Mouse (Mus musculus): ENCODE measurements around the gene 1700001K19Rik. TPM values are rescaled to one million over a fixed set of nuclear protein-coding genes. Genes with fewer than 3 reads are reported as not detected.
"Not testable (repeated sequence)": the region's sequence is repeated elsewhere in the genome, so short reads cannot be mapped to it uniquely, and the experiment has no call there.

The 1700001K19Rik gene
- polyA plus RNA-seq, 1 experiment = not detected

GRCm38 (mm10) chr12:110697457-110697856, 15.0 kb upstream of the 1700001K19Rik start:
- TF ChIP-seq POLR2A (IDR thresholded peaks at IDR 0.05; ENCODE audit: borderline replicate concordance, extremely low read depth, low read depth, low read length) = no peak
- TF ChIP-seq CTCF (IDR thresholded peaks at IDR 0.05; ENCODE audit: insufficient read depth, low read length) = no peak
- Histone ChIP-seq H3K4me1 (ENCODE audit: control insufficient read depth, insufficient read depth, low read length) (no peaks in the 10 kb centered on the region; the same call in 1 of the 2 replicates), H3K4me3 (replicated peaks; ENCODE audit: extremely low read depth, low read depth, low read length) (no peak overlapping the region)
- no peak for DNase-seq
- 52% methylated on average over 5 of the region's 5 CpGs for WGBS

GRCm38 (mm10) chr12:110696975-110697400, 14.6 kb upstream of the 1700001K19Rik start:
- Histone ChIP-seq H3K4me1 (ENCODE audit: control insufficient read depth, insufficient read depth, low read length) (no peaks in the 10 kb centered on the region; the same call in 1 of the 2 replicates), H3K4me3 (replicated peaks; ENCODE audit: extremely low read depth, low read depth, low read length) (no peak overlapping the region)
- no peak for DNase-seq
- no peak for TF ChIP-seq POLR2A (IDR thresholded peaks at IDR 0.05; ENCODE audit: borderline replicate concordance, extremely low read depth, low read depth, low read length)
- no peak for TF ChIP-seq CTCF (IDR thresholded peaks at IDR 0.05; ENCODE audit: insufficient read depth, low read length)
- 44% methylated on average over 9 of the region's 9 CpGs for WGBS

GRCm38 (mm10) chr12:110696173-110696974, 14.0 kb upstream of the 1700001K19Rik start:
- under 1% methylated on average over 89 of the region's 89 CpGs for WGBS
- Histone ChIP-seq H3K4me1 (ENCODE audit: control insufficient read depth, insufficient read depth, low read length) (no peaks in the 10 kb centered on the region; the same call in 1 of the 2 replicates), H3K4me3 (replicated peaks; ENCODE audit: extremely low read depth, low read depth, low read length) (peak overlapping the region; percentile 76)
- DNase-seq = peak; percentile 98
- TF ChIP-seq POLR2A (IDR thresholded peaks at IDR 0.05; ENCODE audit: borderline replicate concordance, extremely low read depth, low read depth, low read length) (peak; percentile 99), CTCF (IDR thresholded peaks at IDR 0.05; ENCODE audit: insufficient read depth, low read length) (no peak)

- H3K4me3 ChIP-seq (replicated peaks; ENCODE audit: extremely low read depth, low read depth, low read length) = peak overlapping the region; percentile 76
- TF ChIP-seq CTCF (IDR thresholded peaks at IDR 0.05; ENCODE audit: insufficient read depth, low read length) (no peak), POLR2A (IDR thresholded peaks at IDR 0.05; ENCODE audit: borderline replicate concordance, extremely low read depth, low read depth, low read length) (no peak; the same call in 1 of the 2 replicates)
- no peaks in the 10 kb centered on the region; the same call in 1 of the 2 replicates for H3K4me1 ChIP-seq (ENCODE audit: control insufficient read depth, insufficient read depth, low read length)
- DNase-seq = no peak
- WGBS = under 1% methylated on average over 51 of the region's 55 CpGs
Observed at GRCm38 (mm10) chr12:110695676-110696171, 13.3 kb upstream of the 1700001K19Rik start.

GRCm38 (mm10) chr12:110693378-110693777, 11.0 kb upstream of the 1700001K19Rik start:
- WGBS = 59% methylated on average over 5 of the region's 5 CpGs
- not testable (repeated sequence) for DNase-seq

GRCm38 (mm10) chr12:110689919-110690643, 7.7 kb upstream of the 1700001K19Rik start:
- no peak for DNase-seq
- TF ChIP-seq POLR2A (IDR thresholded peaks at IDR 0.05; ENCODE audit: borderline replicate concordance, extremely low read depth, low read depth, low read length) = no peak
- TF ChIP-seq CTCF (IDR thresholded peaks at IDR 0.05; ENCODE audit: insufficient read depth, low read length) = no peak
- 92% methylated on average over 6 of the region's 6 CpGs for WGBS
- Histone ChIP-seq H3K4me1 (ENCODE audit: control insufficient read depth, insufficient read depth, low read length) (peaks cover 9% of the 10 kb centered on the region), H3K4me3 (replicated peaks; ENCODE audit: extremely low read depth, low read depth, low read length) (no peak overlapping the region)

More at GRCm38 (mm10) chr12:110693378-110693777, 11.0 kb upstream of the 1700001K19Rik start:
- H3K4me1 ChIP-seq (ENCODE audit: control insufficient read depth, insufficient read depth, low read length); H3K4me3 ChIP-seq (replicated peaks; ENCODE audit: extremely low read depth, low read depth, low read length): not testable (repeated sequence)

- not testable (repeated sequence) for H3K4me3 ChIP-seq (replicated peaks; ENCODE audit: extremely low read depth, low read depth, low read length); H3K4me1 ChIP-seq (ENCODE audit: control insufficient read depth, insufficient read depth, low read length); DNase-seq
- 88% methylated on average over 3 of the region's 3 CpGs for WGBS
Observed at GRCm38 (mm10) chr12:110688921-110689320, 6.5 kb upstream of the 1700001K19Rik start.

- TF ChIP-seq POLR2A (IDR thresholded peaks at IDR 0.05; ENCODE audit: borderline replicate concordance, extremely low read depth, low read depth, low read length) (no peak), CTCF (IDR thresholded peaks at IDR 0.05; ENCODE audit: insufficient read depth, low read length) (no peak)
- peak; percentile 79 for DNase-seq
- WGBS = 46% methylated on average over 12 of the region's 12 CpGs
- peaks cover 9% of the 10 kb centered on the region for H3K4me1 ChIP-seq (ENCODE audit: control insufficient read depth, insufficient read depth, low read length)
- no peak overlapping the region for H3K4me3 ChIP-seq (replicated peaks; ENCODE audit: extremely low read depth, low read depth, low read length)
Observed at GRCm38 (mm10) chr12:110687894-110688734, 5.7 kb upstream of the 1700001K19Rik start.

GRCm38 (mm10) chr12:110683580-110683979, 1.2 kb upstream of the 1700001K19Rik start:
- Histone ChIP-seq H3K4me3 (replicated peaks; ENCODE audit: extremely low read depth, low read depth, low read length) (no peak overlapping the region), H3K4me1 (ENCODE audit: control insufficient read depth, insufficient read depth, low read length) (peaks cover 9% of the 10 kb centered on the region)
- no peak for DNase-seq
- no CpG with 5 or more reads among the region's 1 CpGs for WGBS
- no peak for TF ChIP-seq CTCF (IDR thresholded peaks at IDR 0.05; ENCODE audit: insufficient read depth, low read length)
- TF ChIP-seq POLR2A (IDR thresholded peaks at IDR 0.05; ENCODE audit: borderline replicate concordance, extremely low read depth, low read depth, low read length) = no peak

All from lung, adult 2 months (tissue).